Comparison of ENCODE assay signal across 21 mouse cellular contexts in genomic region chr17:65193341-65193740, GRCm38 (mm10).
DNase-seq lines count a peak whose midpoint lies in the region; ATAC-seq and TF ChIP-seq lines count a peak whose summit lies in the region.
"Had no signal": no experiment of that assay in that cellular context is flagged by ENCODE, and none has a peak within 500 bp of the region (broad histone marks: within the 10 kb centered on the region; RNA-seq: fewer than 3 reads in every experiment).

No protein-coding gene starts in this region.

- no peak overlapping the region for H3K27ac ChIP-seq in midbrain, embryonic 11.5 days (ENCODE audit: low read depth, low read length)
- no peak overlapping the region for H3K27ac ChIP-seq in midbrain, embryonic 16.5 days (ENCODE audit: low read length)
- no peak overlapping the region for H3K27ac ChIP-seq in stomach, postnatal 0 days (replicated peaks)

- peak overlapping the region; percentile 10 for H3K4me3 ChIP-seq in megakaryocyte, embryonic 14.5 days (replicated peaks)
- no peak overlapping the region for H3K4me3 ChIP-seq in midbrain, embryonic 11.5 days (ENCODE audit: low read depth, low read length)
- H3K4me3 ChIP-seq in midbrain, embryonic 16.5 days (ENCODE audit: low read depth, low read length), result no peak overlapping the region
- no peak overlapping the region for H3K4me3 ChIP-seq in stomach, postnatal 0 days (ENCODE audit: low read depth, low read length)

- TF ChIP-seq CTCF in stomach, postnatal 0 days (IDR thresholded peaks at IDR 0.05; ENCODE audit: low read depth), result no peak

- DNase-seq in midbrain, embryonic 11.5 days (ENCODE audit: low spot score, missing footprints), result peak; percentile 79
- no peak for DNase-seq in stomach, postnatal 0 days (ENCODE audit: low spot score)
- DNase-seq in ovary, adult 18-20 months (ENCODE audit: low spot score), result no peak
- DNase-seq: adrenal gland, adult 2 months; adrenal gland, adult 8-10 months; adrenal gland, postnatal 10 days; adrenal gland, postnatal 14 days; adrenal gland, postnatal 25 days; adrenal gland, postnatal 36 days; B cell, adult 2 months; cerebellum, adult 11 months; cerebellum, adult 11-12 months; cerebellum, adult 18-20 months had no signal

- ATAC-seq in megakaryocyte, adult 5-6 weeks (ENCODE audit: poor library complexity, severe bottlenecking), result no peak
- ATAC-seq in midbrain, embryonic 11.5 days (ENCODE audit: low FRiP score), result no peak
- ATAC-seq in midbrain, embryonic 16.5 days, result no peak
- peak; percentile 98 for ATAC-seq in stomach, postnatal 0 days (ENCODE audit: low FRiP score, low TSS enrichment)
- ATAC-seq: activated CD4-positive, CD25-positive, alpha-beta regulatory T cell, adult 4 months; CD4-positive, CD25-positive, alpha-beta regulatory T cell, adult 4 months; Patski had no signal

- H3K36me3 ChIP-seq in megakaryocyte, embryonic 14.5 days (replicated peaks; ENCODE audit: low read length), result no peaks in the 10 kb centered on the region
- no peaks in the 10 kb centered on the region for H3K36me3 ChIP-seq in midbrain, embryonic 11.5 days (ENCODE audit: control insufficient read depth, insufficient read depth, low read length)
- no peaks in the 10 kb centered on the region for H3K36me3 ChIP-seq in midbrain, embryonic 16.5 days (ENCODE audit: control insufficient read depth, insufficient read depth, low read length)
- no peaks in the 10 kb centered on the region for H3K36me3 ChIP-seq in stomach, postnatal 0 days (ENCODE audit: control insufficient read depth, insufficient read depth, low read length)
- H3K36me3 ChIP-seq: G1E had no signal

- no peak overlapping the region for H3K9ac ChIP-seq in midbrain, embryonic 11.5 days (ENCODE audit: low read length)
- no peak overlapping the region for H3K9ac ChIP-seq in midbrain, embryonic 16.5 days (ENCODE audit: low read depth, low read length)
- no peak overlapping the region for H3K9ac ChIP-seq in stomach, postnatal 0 days (ENCODE audit: low read length)

- no peak overlapping the region for H3K4me2 ChIP-seq in midbrain, embryonic 11.5 days
- no peak overlapping the region for H3K4me2 ChIP-seq in midbrain, embryonic 16.5 days (ENCODE audit: low read length)
- H3K4me2 ChIP-seq in stomach, postnatal 0 days (replicated peaks; ENCODE audit: low read depth), result no peak overlapping the region

- no peaks in the 10 kb centered on the region for H3K4me1 ChIP-seq in megakaryocyte, embryonic 14.5 days
- H3K4me1 ChIP-seq in midbrain, embryonic 11.5 days (ENCODE audit: control insufficient read depth, insufficient read depth, low read length), result no peaks in the 10 kb centered on the region
- no peaks in the 10 kb centered on the region for H3K4me1 ChIP-seq in midbrain, embryonic 16.5 days (ENCODE audit: control insufficient read depth, insufficient read depth, low read length)
- no peaks in the 10 kb centered on the region for H3K4me1 ChIP-seq in stomach, postnatal 0 days (replicated peaks; ENCODE audit: control insufficient read depth, insufficient read depth)

- no peak for TF ChIP-seq EP300 in stomach, postnatal 0 days (optimal IDR thresholded peaks at IDR 0.05)

- 92% methylated on average over 2 of the region's 2 CpGs for WGBS in midbrain, embryonic 11.5 days
- 86% methylated on average over 2 of the region's 2 CpGs for WGBS in midbrain, embryonic 16.5 days
- 58% methylated on average over 2 of the region's 2 CpGs for WGBS in stomach, postnatal 0 days

- peaks cover 14% of the 10 kb centered on the region for H3K9me3 ChIP-seq in megakaryocyte, embryonic 14.5 days
- H3K9me3 ChIP-seq in midbrain, embryonic 11.5 days (ENCODE audit: control insufficient read depth, low read length), result no peaks in the 10 kb centered on the region
- no peaks in the 10 kb centered on the region for H3K9me3 ChIP-seq in midbrain, embryonic 16.5 days (replicated peaks; ENCODE audit: control insufficient read depth, low read length, poor library complexity, severe bottlenecking)
- no peaks in the 10 kb centered on the region for H3K9me3 ChIP-seq in stomach, postnatal 0 days (ENCODE audit: control insufficient read depth, low read length)

- no peaks in the 10 kb centered on the region for H3K27me3 ChIP-seq in megakaryocyte, embryonic 14.5 days (replicated peaks)
- H3K27me3 ChIP-seq in midbrain, embryonic 11.5 days (ENCODE audit: control insufficient read depth, insufficient read depth, low read length), result no peaks in the 10 kb centered on the region
- no peaks in the 10 kb centered on the region for H3K27me3 ChIP-seq in midbrain, embryonic 16.5 days (ENCODE audit: control insufficient read depth, insufficient read depth, low read depth, low read length)
- H3K27me3 ChIP-seq in stomach, postnatal 0 days (ENCODE audit: control insufficient read depth, insufficient read depth, low read length), result no peaks in the 10 kb centered on the region
- H3K27me3 ChIP-seq: CH12.LX had no signal
